Mouse (Mus musculus) neural tube, embryonic 12.5 days (tissue): ENCODE results near the gene Morn3. TPM values are rescaled to one million over a fixed set of nuclear protein-coding genes. Genes with fewer than 3 reads are reported as not detected.

Experiments used
- ATAC-seq: fragments of 200-750 bp; cut with Nextera tagmentation; 2 replicates; pipeline ENCODE4 v1.8.0; 2017; ENCODE audit warnings: low read depth, mild to moderate bottlenecking, moderate TSS enrichment, moderate library complexity; ENCODE audit not compliant: low FRiP score
- H3K27ac ChIP-seq: fragments of 300-500 bp; sonication (generic); 2 replicates; pipeline ENCODE4 v1.5.1; 2016
- H3K27me3 ChIP-seq: fragments of 300-500 bp; sonication (generic); replicated peaks from 2 replicates; pipeline ENCODE4 v1.6.1; 2016; ENCODE audit warnings: mild to moderate bottlenecking
- H3K36me3 ChIP-seq: fragments of 300-500 bp; sonication (generic); 2 replicates; pipeline ENCODE4 v1.6.1; 2016; ENCODE audit warnings: mild to moderate bottlenecking
- H3K4me1 ChIP-seq: fragments of 300-500 bp; sonication (generic); 2 replicates; pipeline ENCODE4 v1.6.1; 2016
- H3K4me2 ChIP-seq: fragments of 300-500 bp; sonication (generic); replicated peaks from 2 replicates; pipeline ENCODE4 v1.6.1; 2016; ENCODE audit warnings: mild to moderate bottlenecking
- H3K4me3 ChIP-seq: fragments of 300-500 bp; sonication (generic); 2 replicates; pipeline ENCODE4 v1.5.1; 2016
- H3K9ac ChIP-seq: fragments of 300-500 bp; sonication (generic); 2 replicates; pipeline ENCODE4 v1.6.1; 2016; ENCODE audit warnings: mild to moderate bottlenecking
- H3K9me3 ChIP-seq: fragments of 300-500 bp; sonication (generic); 2 replicates; pipeline ENCODE4 v1.6.1; 2016; ENCODE audit warnings: mild to moderate bottlenecking
- WGBS: fragments of 180-500 bp; shearing (Covaris S2); methylation state at CpG from one replicate; pipeline ENCODE4 v1.1.7; 2016; 5-methylcytosine and 5-hydroxymethylcytosine counted together
- polyA plus RNA-seq: library from polyadenylated mRNA; unstranded; fragments of >200 nt; fragmentation: Nextera tagmentation; extraction: Ambion mirVana; gene quantifications from 2 replicates; pipeline ENCODE4 v1.2.1, GENCODE M21; 2016

The Morn3 gene
- polyA plus RNA-seq, 1 experiment from 2014 or later: not detected

GRCm38 (mm10) chr5:122997205-122998204 is 49.3 kb downstream of the Morn3 start:
- Histone ChIP-seq H3K27me3 (no peaks in the 10 kb centered on the region), H3K4me2 (no peak overlapping the region), H3K4me1 (0 out of 2 replicates have a peak, but pooled peaks cover 5% of the 10 kb centered on the region), H3K36me3 (0 out of 2 replicates have a peak, but pooled peaks cover 5% of the 10 kb centered on the region), H3K4me3 (no peak overlapping the region), H3K9me3 (no peaks in the 10 kb centered on the region), H3K9ac (no peak overlapping the region), H3K27ac (no peak overlapping the region)
- ATAC-seq: no peak
- 89% methylated on average over 18 of the region's 18 CpGs for whole genome bisulfite sequencing

GRCm38 (mm10) chr5:122994910-122995309 is 51.9 kb downstream of the Morn3 start:
- 0 out of 2 replicates have a peak overlapping the region, but pooled peaks have one; percentile 12 for H3K4me2 ChIP-seq
- H3K9ac ChIP-seq: no peak overlapping the region
- no peaks in the 10 kb centered on the region for H3K27me3 ChIP-seq
- WGBS: 0% methylated on average over 1 of the region's 1 CpGs
- peaks cover 25% of the 10 kb centered on the region for H3K4me1 ChIP-seq
- H3K27ac ChIP-seq: no peak overlapping the region
- no peaks in the 10 kb centered on the region for H3K9me3 ChIP-seq
- ATAC-seq: no peak
- no peak overlapping the region for H3K4me3 ChIP-seq
- H3K36me3 ChIP-seq: 0 out of 2 replicates have a peak, but pooled peaks cover 5% of the 10 kb centered on the region

GRCm38 (mm10) chr5:122994303-122994846 is 52.4 kb downstream of the Morn3 start:
- peak; percentile 50; the same call in 1 of the 2 replicates for ATAC-seq
- H3K4me3 ChIP-seq: no peak overlapping the region
- no peak overlapping the region for H3K27ac ChIP-seq
- 0 out of 2 replicates have a peak, but pooled peaks cover 5% of the 10 kb centered on the region for H3K36me3 ChIP-seq
- H3K4me1 ChIP-seq: peaks cover 29% of the 10 kb centered on the region
- H3K9me3 ChIP-seq: no peaks in the 10 kb centered on the region
- no peak overlapping the region for H3K9ac ChIP-seq
- 6% methylated on average over 5 of the region's 5 CpGs for WGBS
- no peaks in the 10 kb centered on the region for H3K27me3 ChIP-seq
- 0 out of 2 replicates have a peak overlapping the region, but pooled peaks have one; percentile 12 for H3K4me2 ChIP-seq

GRCm38 (mm10) chr5:122993811-122994210 is 53.0 kb downstream of the Morn3 start:
- Histone ChIP-seq H3K27me3 (no peaks in the 10 kb centered on the region), H3K27ac (no peak overlapping the region), H3K36me3 (0 out of 2 replicates have a peak, but pooled peaks cover 5% of the 10 kb centered on the region), H3K4me2 (0 out of 2 replicates have a peak overlapping the region, but pooled peaks have one; percentile 7), H3K4me1 (peaks cover 29% of the 10 kb centered on the region), H3K9me3 (no peaks in the 10 kb centered on the region), H3K4me3 (no peak overlapping the region), H3K9ac (no peak overlapping the region)
- 52% methylated on average over 2 of the region's 2 CpGs for WGBS
- ATAC-seq: no peak

GRCm38 (mm10) chr5:122991350-122992004 is 55.3 kb downstream of the Morn3 start:
- H3K4me2 ChIP-seq: peak overlapping the region; percentile 98
- H3K27me3 ChIP-seq: no peaks in the 10 kb centered on the region
- peaks cover 45% of the 10 kb centered on the region for H3K4me1 ChIP-seq
- peak overlapping the region; percentile 33; the same call in 1 of the 2 replicates for H3K9ac ChIP-seq
- no peak overlapping the region for H3K27ac ChIP-seq
- H3K9me3 ChIP-seq: no peaks in the 10 kb centered on the region
- no peak for ATAC-seq
- H3K4me3 ChIP-seq: no peak overlapping the region
- no peaks in the 10 kb centered on the region for H3K36me3 ChIP-seq
- WGBS: 22% methylated on average over 5 of the region's 5 CpGs

GRCm38 (mm10) chr5:122990411-122991160 is 56.2 kb downstream of the Morn3 start:
- peak overlapping the region; percentile 36; the same call in 1 of the 2 replicates for H3K9ac ChIP-seq

GRCm38 (mm10) chr5:122989551-122990330 is 57.1 kb downstream of the Morn3 start, which contains the start of gene Kdm2b:
Gene Kdm2b, minus strand, starts transcription at chr5:122989823.
- Histone ChIP-seq H3K27me3 (no peaks in the 10 kb centered on the region), H3K4me3 (peak within 1 kb of the TSS; percentile 67), H3K9ac (peak within 1 kb of the TSS; percentile 74), H3K9me3 (no peaks in the 10 kb centered on the region), H3K27ac (peak within 1 kb of the TSS; percentile 59), H3K4me2 (peak within 1 kb of the TSS; percentile 98), H3K36me3 (no peaks in the 10 kb centered on the region), H3K4me1 (peaks cover 56% of the 10 kb centered on the region)
- ATAC-seq: peak; percentile 52; the same call in 1 of the 2 replicates
- 2% methylated on average over 15 of the region's 15 CpGs for WGBS

More at GRCm38 (mm10) chr5:122990411-122991160, 56.2 kb downstream of the Morn3 start:
- ATAC-seq: no peak
- 7% methylated on average over 16 of the region's 16 CpGs for WGBS
- H3K4me1 ChIP-seq: peaks cover 52% of the 10 kb centered on the region
- no peaks in the 10 kb centered on the region for H3K9me3 ChIP-seq
- no peak overlapping the region for H3K27ac ChIP-seq
- H3K27me3 ChIP-seq: no peaks in the 10 kb centered on the region
- peak overlapping the region; percentile 98 for H3K4me2 ChIP-seq
- H3K36me3 ChIP-seq: no peaks in the 10 kb centered on the region
- H3K4me3 ChIP-seq: peak overlapping the region; percentile 67; the same call in 1 of the 2 replicates

GRCm38 (mm10) chr5:122989001-122989525 is 57.8 kb downstream of the Morn3 start:
- WGBS: under 1% methylated on average over 39 of the region's 39 CpGs
- H3K27ac ChIP-seq: peak overlapping the region; percentile 59
- peaks cover 53% of the 10 kb centered on the region for H3K4me1 ChIP-seq
- peak overlapping the region; percentile 98 for H3K4me2 ChIP-seq
- ATAC-seq: peak; percentile 53
- H3K36me3 ChIP-seq: no peaks in the 10 kb centered on the region
- no peaks in the 10 kb centered on the region for H3K27me3 ChIP-seq
- H3K4me3 ChIP-seq: peak overlapping the region; percentile 67
- peak overlapping the region; percentile 74 for H3K9ac ChIP-seq
- H3K9me3 ChIP-seq: no peaks in the 10 kb centered on the region

- Histone ChIP-seq H3K4me3 (peak overlapping the region; percentile 67), H3K27ac (peak overlapping the region; percentile 42; the same call in 1 of the 2 replicates), H3K4me1 (peaks cover 52% of the 10 kb centered on the region), H3K9ac (peak overlapping the region; percentile 74), H3K9me3 (no peaks in the 10 kb centered on the region), H3K27me3 (no peaks in the 10 kb centered on the region), H3K36me3 (no peaks in the 10 kb centered on the region), H3K4me2 (peak overlapping the region; percentile 98)
- ATAC-seq: 0 out of 2 replicates have a peak, but pooled peaks have one; percentile 41
- under 1% methylated on average over 41 of the region's 41 CpGs for WGBS
Measured at GRCm38 (mm10) chr5:122988021-122988751, 58.6 kb downstream of the Morn3 start.
